Mouse (Mus musculus) neural tube, embryonic 11.5 days (tissue): Measurements from ENCODE around the gene Rbfox2. TPM values are rescaled to one million over a fixed set of nuclear protein-coding genes. Genes with fewer than 3 reads are reported as not detected.
A peak's percentile ranks its signal among the peaks of the same experiment; 100 is the strongest.

Source experiments
- ATAC-seq: fragments of 200-750 bp; cut with Nextera tagmentation; 2 replicates; pipeline ENCODE4 v1.8.0; 2017; ENCODE audit warnings: moderate number of reproducible peaks, mild to moderate bottlenecking, moderate TSS enrichment, moderate library complexity; ENCODE audit not compliant: insufficient read depth, low FRiP score, low TSS enrichment
- DNase-seq: peaks from one replicate; pipeline ENCODE4 v3.0.0-alpha.2; 2015; ENCODE audit warnings: low spot score
- H3K27ac ChIP-seq: fragments of 300-500 bp; sonication (generic); 2 replicates; pipeline ENCODE4 v1.5.1; 2014; ENCODE audit warnings: low read depth, mild to moderate bottlenecking, low read length
- H3K27me3 ChIP-seq: fragments of 300-500 bp; sonication (generic); 2 replicates; pipeline ENCODE4 v1.6.1; 2014; ENCODE audit warnings: mild to moderate bottlenecking, low read length, mixed read lengths; ENCODE audit not compliant: control insufficient read depth, insufficient read depth
- H3K36me3 ChIP-seq: fragments of 300-500 bp; sonication (generic); 2 replicates; pipeline ENCODE4 v1.6.1; 2014; ENCODE audit warnings: mild to moderate bottlenecking, low read length, moderate library complexity, mixed read lengths; ENCODE audit not compliant: control insufficient read depth, insufficient read depth
- H3K4me1 ChIP-seq: fragments of 300-500 bp; sonication (generic); 2 replicates; pipeline ENCODE4 v1.6.1; 2014; ENCODE audit warnings: low read length, mixed read lengths; ENCODE audit not compliant: control insufficient read depth, insufficient read depth
- H3K4me2 ChIP-seq: fragments of 300-500 bp; sonication (generic); 2 replicates; pipeline ENCODE4 v1.6.1; 2014; ENCODE audit warnings: low read depth, mild to moderate bottlenecking, moderate library complexity
- H3K4me3 ChIP-seq: fragments of 300-500 bp; sonication (generic); 2 replicates; pipeline ENCODE4 v1.5.1; 2014; ENCODE audit warnings: low read depth, low read length
- H3K9ac ChIP-seq: fragments of 300-500 bp; sonication (generic); 2 replicates; pipeline ENCODE4 v1.6.1; 2014; ENCODE audit warnings: mild to moderate bottlenecking, low read length
- H3K9me3 ChIP-seq: fragments of 300-500 bp; sonication (generic); 2 replicates; pipeline ENCODE4 v1.6.1; 2016; ENCODE audit warnings: low read length; ENCODE audit not compliant: control insufficient read depth
- WGBS: fragments of 180-500 bp; shearing (Covaris S2); extraction: QIAGEN DNeasy Blood & Tissue Kit; methylation state at CpG from one replicate; pipeline ENCODE4 v1.1.7; 2014; 5-methylcytosine and 5-hydroxymethylcytosine counted together
- polyA plus RNA-seq: library from polyadenylated mRNA; unstranded; fragments of >200 nt; fragmentation: Nextera tagmentation; extraction: Ambion mirVana; gene quantifications from 2 replicates; pipeline ENCODE4 v1.2.1, GENCODE M21; 2014

Gene Rbfox2
- polyA plus RNA-seq, 1 experiment from 2014 or later, result 123 TPM

- no peak overlapping the region for H3K4me2 ChIP-seq
- H3K27me3 ChIP-seq, result no peaks in the 10 kb centered on the region
- DNase-seq (no peak), ATAC-seq (no peak)
- no peaks in the 10 kb centered on the region for H3K36me3 ChIP-seq
- no peak overlapping the region; the same call in 1 of the 2 replicates for H3K9ac ChIP-seq
- H3K9me3 ChIP-seq, result no peaks in the 10 kb centered on the region
- peaks cover 8% of the 10 kb centered on the region; the same call in 1 of the 2 replicates for H3K4me1 ChIP-seq
- no peak overlapping the region for H3K4me3 ChIP-seq
- H3K27ac ChIP-seq, result peak overlapping the region; percentile 81; the same call in 1 of the 2 replicates
- 66% methylated on average over 2 of the region's 2 CpGs for WGBS
These were observed 52.7 kb downstream of the Rbfox2 start for GRCm38 (mm10) chr15:77254128-77254527.

- Histone ChIP-seq H3K4me3 (no peak overlapping the region), H3K36me3 (no peaks in the 10 kb centered on the region), H3K27ac (no peak overlapping the region), H3K4me1 (peaks cover 8% of the 10 kb centered on the region; the same call in 1 of the 2 replicates), H3K9ac (no peak overlapping the region), H3K27me3 (no peaks in the 10 kb centered on the region), H3K4me2 (no peak overlapping the region), H3K9me3 (no peaks in the 10 kb centered on the region)
- DNase-seq (no peak), ATAC-seq (no peak)
- WGBS, result 84% methylated on average over 3 of the region's 3 CpGs
These were observed 55.1 kb downstream of the Rbfox2 start for GRCm38 (mm10) chr15:77251706-77252105.

- no peak overlapping the region for H3K27ac ChIP-seq
- no peak for ATAC-seq
- no peak for DNase-seq
- 86% methylated on average over 2 of the region's 2 CpGs for WGBS
- H3K4me1 ChIP-seq, result peaks cover 11% of the 10 kb centered on the region
- no peak overlapping the region for H3K9ac ChIP-seq
- no peak overlapping the region for H3K4me3 ChIP-seq
- H3K4me2 ChIP-seq, result no peak overlapping the region
- H3K36me3 ChIP-seq, result no peaks in the 10 kb centered on the region
- no peaks in the 10 kb centered on the region for H3K27me3 ChIP-seq
- no peaks in the 10 kb centered on the region for H3K9me3 ChIP-seq
These were observed 56.0 kb downstream of the Rbfox2 start for GRCm38 (mm10) chr15:77250806-77251205.

- H3K36me3 ChIP-seq, result no peaks in the 10 kb centered on the region
- WGBS, result 88% methylated on average over 5 of the region's 5 CpGs
- H3K4me2 ChIP-seq, result no peak overlapping the region
- ATAC-seq, result no peak
- DNase-seq, result no peak
- no peak overlapping the region for H3K4me3 ChIP-seq
- no peak overlapping the region for H3K9ac ChIP-seq
- no peak overlapping the region for H3K27ac ChIP-seq
- no peaks in the 10 kb centered on the region for H3K27me3 ChIP-seq
- H3K4me1 ChIP-seq, result peaks cover 16% of the 10 kb centered on the region
- no peaks in the 10 kb centered on the region for H3K9me3 ChIP-seq
These were observed 57.4 kb downstream of the Rbfox2 start for GRCm38 (mm10) chr15:77249421-77249820.

GRCm38 (mm10) chr15:77245418-77246365, 61.1 kb downstream of the Rbfox2 start:
- Histone ChIP-seq H3K4me3 (no peak overlapping the region), H3K4me1 (peaks cover 10% of the 10 kb centered on the region), H3K9me3 (no peaks in the 10 kb centered on the region), H3K27ac (peak overlapping the region; percentile 3; the same call in 1 of the 2 replicates), H3K9ac (no peak overlapping the region), H3K27me3 (no peaks in the 10 kb centered on the region), H3K4me2 (peak overlapping the region; percentile 27), H3K36me3 (no peaks in the 10 kb centered on the region)
- DNase-seq (peak; percentile 69), ATAC-seq (no peak)
- 26% methylated on average over 11 of the region's 11 CpGs for WGBS

- no peak overlapping the region for H3K4me3 ChIP-seq
- H3K27ac ChIP-seq, result no peak overlapping the region
- H3K4me2 ChIP-seq, result no peak overlapping the region
- H3K27me3 ChIP-seq, result no peaks in the 10 kb centered on the region
- no peak overlapping the region for H3K9ac ChIP-seq
- no peak for DNase-seq
- H3K9me3 ChIP-seq, result no peaks in the 10 kb centered on the region
- 92% methylated on average over 5 of the region's 5 CpGs for WGBS
- no peak for ATAC-seq
- peaks cover 10% of the 10 kb centered on the region for H3K4me1 ChIP-seq
- no peaks in the 10 kb centered on the region for H3K36me3 ChIP-seq
These were observed 62.2 kb downstream of the Rbfox2 start for GRCm38 (mm10) chr15:77244634-77245033.

- Histone ChIP-seq H3K27ac (no peak overlapping the region), H3K27me3 (no peaks in the 10 kb centered on the region), H3K4me2 (no peak overlapping the region), H3K9ac (no peak overlapping the region), H3K9me3 (no peaks in the 10 kb centered on the region), H3K4me3 (no peak overlapping the region), H3K4me1 (peaks cover 10% of the 10 kb centered on the region), H3K36me3 (no peaks in the 10 kb centered on the region)
- DNase-seq (no peak), ATAC-seq (no peak)
- 89% methylated on average over 5 of the region's 5 CpGs for WGBS
These were observed 62.8 kb downstream of the Rbfox2 start for GRCm38 (mm10) chr15:77243876-77244560.

- H3K9ac ChIP-seq, result no peak overlapping the region
- H3K9me3 ChIP-seq, result no peaks in the 10 kb centered on the region
- DNase-seq (no peak), ATAC-seq (no peak)
- no peaks in the 10 kb centered on the region for H3K36me3 ChIP-seq
- 89% methylated on average over 4 of the region's 4 CpGs for WGBS
- H3K4me2 ChIP-seq, result no peak overlapping the region
- H3K4me3 ChIP-seq, result no peak overlapping the region
- no peaks in the 10 kb centered on the region for H3K27me3 ChIP-seq
- H3K4me1 ChIP-seq, result peaks cover 5% of the 10 kb centered on the region
- no peak overlapping the region for H3K27ac ChIP-seq
These were observed 66.2 kb downstream of the Rbfox2 start for GRCm38 (mm10) chr15:77240607-77241006.
